Mouse (Mus musculus) cerebellum, postnatal 25 days (tissue): ENCODE data around the gene Scrn3.

Source experiments
- DNase-seq, 2 experiments: peaks; one replicate each; pipeline ENCODE4 v3.0.0; 2021; ENCODE audit warnings: mixed read lengths in 2 of 2

The Scrn3 gene

DNA sequence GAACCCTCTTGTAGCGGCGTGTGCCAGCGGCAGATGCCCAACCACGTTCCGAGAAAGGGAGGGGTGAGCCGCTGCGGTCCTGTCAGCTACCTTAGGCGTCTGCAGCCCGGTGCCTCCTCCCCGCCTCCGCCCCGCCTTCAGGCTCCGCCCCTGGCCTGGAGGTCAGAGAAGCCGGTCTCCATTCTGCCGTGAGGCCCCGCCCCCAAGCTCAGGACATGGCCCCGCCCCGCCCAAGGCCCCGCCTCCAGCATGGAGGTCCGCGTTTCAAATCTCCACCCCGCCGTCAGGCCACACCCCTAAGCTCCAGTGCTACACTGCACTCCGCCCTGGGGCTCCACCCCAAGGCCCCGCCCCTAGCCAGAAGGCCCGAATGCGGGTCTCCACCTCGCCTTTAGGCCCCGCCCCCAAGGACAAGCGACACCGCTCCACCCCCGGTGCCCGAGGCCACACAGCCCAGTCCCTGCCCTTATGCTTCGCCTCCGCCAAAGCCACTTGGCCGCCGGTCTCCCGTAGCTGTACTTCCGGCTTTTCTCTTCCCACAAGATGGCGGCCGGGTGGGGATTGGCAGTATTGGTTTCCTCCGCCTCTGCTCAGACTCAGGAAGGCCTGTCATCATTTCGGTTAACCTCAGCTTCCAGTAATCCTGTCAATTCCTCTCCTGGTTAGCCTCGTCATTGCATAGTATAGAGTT, 74.1 kb downstream of the Scrn3 start, which contains the start of gene Gpr155:
Gene Gpr155 (minus strand): TSS at position 217 of the 691 bp plus-strand sequence.
- DNase-seq = peak; percentile 100
